Mouse (Mus musculus) gastrocnemius, postnatal 25 days (tissue): ENCODE measurements at regions not wholly inside any gene's neighbourhood (a gene's known extent, or its start where the extent isn't known, plus 50 kb on each side); places are given as distances from the start of the nearest gene placed in this dataset.
A peak's percentile ranks its signal among the peaks of the same experiment; 100 is the strongest.

Source experiments
- DNase-seq: peaks from one replicate; pipeline ENCODE4 v3.0.0; 2022

- no peak for DNase-seq
Observed at GRCm38 (mm10) chr10:24519795-24520512, 75.3 kb upstream of the Ccn2 start.

- no peak for DNase-seq
Observed at GRCm38 (mm10) chr10:24520515-24520914, 74.7 kb upstream of the Ccn2 start.

GRCm38 (mm10) chr10:24532776-24533175 is 62.5 kb upstream of the Ccn2 start:
- no peak for DNase-seq

GRCm38 (mm10) chr10:24534901-24535300 is 60.3 kb upstream of the Ccn2 start:
- DNase-seq: peak; percentile 13

- DNase-seq: no peak
Observed at GRCm38 (mm10) chr10:24535461-24535860, 59.8 kb upstream of the Ccn2 start.

- DNase-seq: no peak
Observed at GRCm38 (mm10) chr10:24541990-24542389, 53.3 kb upstream of the Ccn2 start.
